Mouse (Mus musculus): ENCODE measurements around the gene Frmd4a. TPM values are rescaled to one million over a fixed set of nuclear protein-coding genes. Genes with fewer than 3 reads are reported as not detected.
A peak's percentile ranks its signal among the peaks of the same experiment; 100 is the strongest.

Frmd4a gene
- total and polyA plus RNA-seq, 2 experiments from 2014 or later = 11.9 to 44.1 TPM

GRCm38 (mm10) chr2:4439909-4440308 is 422.4 kb downstream of the Frmd4a start:
- Histone ChIP-seq H3K4me1 (ENCODE audit: control insufficient read depth, insufficient read depth) (peaks cover 19% of the 10 kb centered on the region), H3K9ac (replicated peaks; ENCODE audit: low read depth, low read length) (no peak overlapping the region), H3K4me2 (ENCODE audit: low read depth, low read length) (no peak overlapping the region), H3K9me3 (replicated peaks; ENCODE audit: control insufficient read depth, low read length) (no peaks in the 10 kb centered on the region), H3K27ac (ENCODE audit: low read depth) (no peak overlapping the region), H3K36me3 (replicated peaks; ENCODE audit: control insufficient read depth, insufficient read depth, low read length) (no peaks in the 10 kb centered on the region; the same call in 1 of the 2 replicates), H3K27me3 (ENCODE audit: control insufficient read depth, insufficient read depth, low read length) (no peaks in the 10 kb centered on the region), H3K4me3 (ENCODE audit: low read depth, low read length) (no peak overlapping the region)
- no peak for ATAC-seq (ENCODE audit: insufficient read depth, low read depth)
- no peak for TF ChIP-seq CTCF (IDR thresholded peaks at IDR 0.05; ENCODE audit: low read depth)
- no peak for TF ChIP-seq EP300 (IDR thresholded peaks at IDR 0.05; ENCODE audit: low read depth)
- WGBS = 80% methylated on average over 4 of the region's 4 CpGs
- no peak for DNase-seq (ENCODE audit: low spot score)

GRCm38 (mm10) chr2:4441840-4442239 is 424.3 kb downstream of the Frmd4a start:
- DNase-seq (ENCODE audit: low spot score) (no peak), ATAC-seq (ENCODE audit: insufficient read depth, low read depth) (no peak)
- Histone ChIP-seq H3K27me3 (ENCODE audit: control insufficient read depth, insufficient read depth, low read length) (no peaks in the 10 kb centered on the region), H3K4me1 (ENCODE audit: control insufficient read depth, insufficient read depth) (peaks cover 26% of the 10 kb centered on the region), H3K27ac (ENCODE audit: low read depth) (no peak overlapping the region), H3K36me3 (replicated peaks; ENCODE audit: control insufficient read depth, insufficient read depth, low read length) (no peaks in the 10 kb centered on the region), H3K4me3 (ENCODE audit: low read depth, low read length) (no peak overlapping the region), H3K9me3 (replicated peaks; ENCODE audit: control insufficient read depth, low read length) (no peaks in the 10 kb centered on the region), H3K9ac (replicated peaks; ENCODE audit: low read depth, low read length) (no peak overlapping the region), H3K4me2 (ENCODE audit: low read depth, low read length) (no peak overlapping the region)
- WGBS = 88% methylated on average over 4 of the region's 4 CpGs
- TF ChIP-seq EP300 (IDR thresholded peaks at IDR 0.05; ENCODE audit: low read depth) = no peak
- no peak for TF ChIP-seq CTCF (IDR thresholded peaks at IDR 0.05; ENCODE audit: low read depth)

DNA sequence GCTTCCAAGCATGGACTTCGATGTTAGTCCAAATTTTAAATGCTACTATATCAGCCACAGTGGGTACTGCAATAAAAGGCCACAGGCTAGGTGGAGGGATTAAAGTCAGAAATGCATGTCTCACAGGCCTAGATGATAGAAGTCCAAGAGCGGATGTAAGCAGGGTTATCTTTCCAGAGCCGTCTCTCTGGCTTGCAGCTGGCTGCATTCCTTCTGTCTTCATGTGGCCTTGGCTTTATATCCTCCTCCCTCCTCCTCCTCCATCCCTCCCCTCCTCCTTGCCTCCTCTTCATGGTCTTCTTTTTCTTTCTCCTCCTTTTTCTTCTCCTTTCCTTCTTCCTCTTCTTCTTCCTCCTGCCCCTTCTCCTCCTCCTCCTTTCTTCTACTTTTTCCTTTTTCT is 427.2 kb downstream of the Frmd4a start:
- 72% methylated on average over 3 of the region's 3 CpGs for WGBS

DNA sequence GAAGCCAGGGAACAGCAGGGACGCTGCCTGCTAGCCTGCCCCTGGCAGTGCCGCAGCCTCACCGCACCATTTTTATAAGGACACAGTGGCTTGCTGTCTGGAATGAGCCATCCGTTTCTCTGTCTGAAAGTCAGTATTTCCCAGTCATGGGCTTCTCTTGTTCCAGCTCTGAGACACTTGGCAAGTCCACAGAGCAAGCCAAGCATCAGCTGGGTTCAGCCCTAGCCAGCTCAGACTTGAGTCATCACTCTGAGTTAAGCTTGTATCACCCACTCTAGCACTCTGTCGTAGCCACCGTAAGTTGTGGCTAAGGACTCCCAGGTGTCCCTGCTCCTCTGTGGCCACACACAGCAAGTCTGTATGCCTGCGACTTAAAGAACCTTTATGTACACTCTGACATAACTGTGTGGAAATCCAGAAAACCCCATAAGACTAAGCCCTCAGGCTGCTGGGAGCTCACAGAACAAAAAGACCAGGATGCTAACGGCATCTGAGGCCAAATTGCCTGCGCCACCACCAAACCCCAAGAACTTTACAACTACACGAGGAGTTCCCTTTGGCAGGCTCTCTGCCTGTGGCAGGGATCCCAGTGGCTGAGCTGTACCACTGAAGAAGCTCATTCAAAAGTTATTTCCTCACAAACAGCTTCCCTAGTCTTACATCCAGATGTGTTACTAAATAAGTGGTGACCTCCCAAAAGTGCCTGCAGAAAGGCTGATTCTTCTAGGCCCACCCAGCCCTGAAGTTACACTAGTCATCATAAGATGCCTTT is 428.3 kb downstream of the Frmd4a start:
- H3K36me3 ChIP-seq (replicated peaks; ENCODE audit: control insufficient read depth, insufficient read depth, low read length) = no peaks in the 10 kb centered on the region
- ATAC-seq (ENCODE audit: insufficient read depth, low read depth) (peak; percentile 40), DNase-seq (ENCODE audit: low spot score) (no peak)
- WGBS = 55% methylated on average over 10 of the region's 10 CpGs
- H3K4me3 ChIP-seq (ENCODE audit: low read depth, low read length) = no peak overlapping the region
- H3K27me3 ChIP-seq (ENCODE audit: control insufficient read depth, insufficient read depth, low read length) = no peaks in the 10 kb centered on the region
- no peak overlapping the region for H3K9ac ChIP-seq (replicated peaks; ENCODE audit: low read depth, low read length)
- H3K27ac ChIP-seq (ENCODE audit: low read depth) = peak overlapping the region; percentile 51
- H3K4me1 ChIP-seq (ENCODE audit: control insufficient read depth, insufficient read depth) = peaks cover 38% of the 10 kb centered on the region
- no peak overlapping the region for H3K4me2 ChIP-seq (ENCODE audit: low read depth, low read length)
- no peak for TF ChIP-seq EP300 (IDR thresholded peaks at IDR 0.05; ENCODE audit: low read depth)
- TF ChIP-seq CTCF (IDR thresholded peaks at IDR 0.05; ENCODE audit: low read depth) = no peak
- no peaks in the 10 kb centered on the region for H3K9me3 ChIP-seq (replicated peaks; ENCODE audit: control insufficient read depth, low read length)

More for the DNA sequence above, 427.2 kb downstream of the Frmd4a start:
- Histone ChIP-seq H3K4me2 (ENCODE audit: low read depth, low read length) (no peak overlapping the region), H3K36me3 (replicated peaks; ENCODE audit: control insufficient read depth, insufficient read depth, low read length) (no peaks in the 10 kb centered on the region), H3K9me3 (replicated peaks; ENCODE audit: control insufficient read depth, low read length) (no peaks in the 10 kb centered on the region), H3K4me3 (ENCODE audit: low read depth, low read length) (no peak overlapping the region), H3K4me1 (ENCODE audit: control insufficient read depth, insufficient read depth) (peaks cover 36% of the 10 kb centered on the region), H3K27me3 (ENCODE audit: control insufficient read depth, insufficient read depth, low read length) (no peaks in the 10 kb centered on the region), H3K9ac (replicated peaks; ENCODE audit: low read depth, low read length) (no peak overlapping the region), H3K27ac (ENCODE audit: low read depth) (no peak overlapping the region)
- no peak for ATAC-seq (ENCODE audit: insufficient read depth, low read depth)
- TF ChIP-seq EP300 (IDR thresholded peaks at IDR 0.05; ENCODE audit: low read depth) (no peak), CTCF (IDR thresholded peaks at IDR 0.05; ENCODE audit: low read depth) (no peak)
- no peak for DNase-seq (ENCODE audit: low spot score)

- no peak overlapping the region for H3K27ac ChIP-seq (ENCODE audit: low read depth)
- no peaks in the 10 kb centered on the region for H3K36me3 ChIP-seq (replicated peaks; ENCODE audit: control insufficient read depth, insufficient read depth, low read length)
- no peak for ATAC-seq (ENCODE audit: insufficient read depth, low read depth)
- no peak overlapping the region for H3K4me2 ChIP-seq (ENCODE audit: low read depth, low read length)
- no peak overlapping the region for H3K9ac ChIP-seq (replicated peaks; ENCODE audit: low read depth, low read length)
- DNase-seq (ENCODE audit: low spot score) = no peak
- 62% methylated on average over 12 of the region's 12 CpGs for WGBS
- no peak for TF ChIP-seq CTCF (IDR thresholded peaks at IDR 0.05; ENCODE audit: low read depth)
- TF ChIP-seq EP300 (IDR thresholded peaks at IDR 0.05; ENCODE audit: low read depth) = no peak
- H3K9me3 ChIP-seq (replicated peaks; ENCODE audit: control insufficient read depth, low read length) = no peaks in the 10 kb centered on the region
- H3K4me3 ChIP-seq (ENCODE audit: low read depth, low read length) = no peak overlapping the region
- H3K27me3 ChIP-seq (ENCODE audit: control insufficient read depth, insufficient read depth, low read length) = no peaks in the 10 kb centered on the region
- H3K4me1 ChIP-seq (ENCODE audit: control insufficient read depth, insufficient read depth) = peaks cover 61% of the 10 kb centered on the region
Measured at GRCm38 (mm10) chr2:4449860-4450480, 432.5 kb downstream of the Frmd4a start.

Data from heart, postnatal 0 days (tissue).